Mouse (Mus musculus): ENCODE results near the gene Zfp667.
"Not testable (repeated sequence)": the region's sequence is repeated elsewhere in the genome, so short reads cannot be mapped to it uniquely, and the experiment has no call there.

DNA sequence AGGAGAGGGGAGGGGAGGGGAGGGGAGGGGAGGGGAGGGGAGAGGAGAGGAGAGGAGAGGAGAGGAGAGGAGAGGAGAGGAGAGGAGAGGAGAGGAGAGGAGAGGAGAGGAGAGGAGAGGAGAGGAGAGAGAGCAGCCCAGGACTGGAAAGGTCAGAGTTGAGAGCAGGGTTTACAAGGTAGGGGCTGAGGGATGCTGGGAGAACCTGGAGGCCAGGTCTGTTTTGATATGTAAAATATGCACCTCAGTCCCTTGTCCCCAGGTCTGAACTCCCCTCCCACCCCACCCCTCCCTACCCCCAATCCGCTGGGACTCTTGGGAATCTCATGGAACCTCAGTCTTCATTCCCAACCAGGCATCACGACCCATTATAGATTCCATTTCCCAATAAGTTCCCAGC lies 26.4 kb upstream of the Zfp667 start:
- not testable (repeated sequence) for TF ChIP-seq CHD2 (IDR thresholded peaks at IDR 0.05; ENCODE audit: low read depth, low read length); ZC3H11A (IDR thresholded peaks at IDR 0.05; ENCODE audit: borderline replicate concordance, low read depth, low read length); HCFC1 (IDR thresholded peaks at IDR 0.05; ENCODE audit: borderline replicate concordance, insufficient read depth, low read length)

Data from ES-E14 (cell line).